Comparison of ENCODE assay signal across 15 mouse cellular contexts in the genomic region with DNA sequence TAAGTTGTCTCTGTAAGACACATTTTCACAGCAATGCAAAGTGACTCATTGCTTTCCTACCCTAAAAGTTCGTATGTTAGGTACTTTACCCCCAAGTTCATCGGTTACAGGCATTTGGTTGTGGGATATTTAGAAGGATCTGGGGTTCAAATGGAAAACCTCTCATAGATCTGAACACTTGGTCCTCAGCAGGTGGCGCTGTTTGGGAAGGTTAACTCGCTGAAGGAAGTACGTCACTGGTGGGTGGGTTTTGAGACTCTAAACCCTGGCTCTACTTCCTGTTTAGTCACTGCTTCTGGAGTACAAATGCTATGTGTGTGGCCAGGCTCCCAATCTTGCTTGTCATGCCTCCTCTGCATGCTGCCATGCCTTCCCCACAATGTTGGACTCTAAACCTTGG.
DNase-seq lines count a peak whose midpoint lies in the region; ATAC-seq and TF ChIP-seq lines count a peak whose summit lies in the region.
"Had no signal": no experiment of that assay in that cellular context is flagged by ENCODE, and none has a peak within 500 bp of the region (broad histone marks: within the 10 kb centered on the region; RNA-seq: fewer than 3 reads in every experiment).

No protein-coding gene starts in this region.

- TF ChIP-seq CTCF in intestine, postnatal 0 days (IDR thresholded peaks at IDR 0.05; ENCODE audit: low read depth), result peak; percentile 40

- no peak overlapping the region for H3K9ac ChIP-seq in intestine, postnatal 0 days (ENCODE audit: low read depth, low read length)
- H3K9ac ChIP-seq in intestine, embryonic 15.5 days, result no peak overlapping the region
- H3K9ac ChIP-seq: embryonic facial prominence, embryonic 12.5 days; forebrain, postnatal 0 days; liver, embryonic 14.5 days had no signal

- ATAC-seq in intestine, postnatal 0 days, result no peak
- ATAC-seq in intestine, embryonic 15.5 days, result no peak

- H3K27me3 ChIP-seq in intestine, postnatal 0 days (replicated peaks; ENCODE audit: control insufficient read depth, insufficient read depth, low read length), result no peaks in the 10 kb centered on the region
- no peaks in the 10 kb centered on the region for H3K27me3 ChIP-seq in intestine, embryonic 15.5 days (replicated peaks)

- no peaks in the 10 kb centered on the region for H3K36me3 ChIP-seq in intestine, postnatal 0 days (ENCODE audit: control insufficient read depth, insufficient read depth)
- H3K36me3 ChIP-seq in intestine, embryonic 15.5 days, result no peaks in the 10 kb centered on the region
- H3K36me3 ChIP-seq: embryonic facial prominence, embryonic 12.5 days had no signal

- H3K27ac ChIP-seq in intestine, postnatal 0 days (ENCODE audit: low read depth, low read length), result no peak overlapping the region
- H3K27ac ChIP-seq in intestine, embryonic 15.5 days, result no peak overlapping the region
- H3K27ac ChIP-seq: embryonic facial prominence, embryonic 12.5 days; liver, embryonic 14.5 days had no signal

- no peak overlapping the region for H3K4me3 ChIP-seq in intestine, postnatal 0 days (ENCODE audit: low read depth, low read length)
- no peak overlapping the region for H3K4me3 ChIP-seq in intestine, embryonic 15.5 days (replicated peaks)
- H3K4me3 ChIP-seq: embryonic facial prominence, embryonic 12.5 days had no signal

- H3K9me3 ChIP-seq in intestine, postnatal 0 days (ENCODE audit: control insufficient read depth), result no peaks in the 10 kb centered on the region
- no peaks in the 10 kb centered on the region for H3K9me3 ChIP-seq in intestine, embryonic 15.5 days
- H3K9me3 ChIP-seq: embryonic facial prominence, embryonic 12.5 days had no signal

- peak; percentile 34 to 35 for DNase-seq in cerebellum, postnatal 10 days
- no peak for DNase-seq in cerebellum, postnatal 4 days (ENCODE audit: low spot score in 2 of 2)
- DNase-seq in retina, embryonic 14.5 days (ENCODE audit: low spot score), result peak; percentile 19
- DNase-seq in retina, postnatal 1 day, result no peak
- DNase-seq in layer of hippocampus, adult 9-11 months, result no peak
- DNase-seq in urinary bladder, postnatal 25 days (ENCODE audit: low spot score), result no peak
- DNase-seq: adrenal gland, postnatal 25 days; cerebellum, adult 11 months; forebrain, postnatal 0 days; heart, postnatal 36 days; lung, postnatal 4 days had no signal

- no peak overlapping the region for H3K4me2 ChIP-seq in intestine, postnatal 0 days (replicated peaks; ENCODE audit: low read depth)
- no peak overlapping the region for H3K4me2 ChIP-seq in intestine, embryonic 15.5 days (replicated peaks)
- H3K4me2 ChIP-seq: embryonic facial prominence, embryonic 12.5 days had no signal

- WGBS in intestine, postnatal 0 days, result 79% methylated on average over 5 of the region's 5 CpGs
- 76% methylated on average over 5 of the region's 5 CpGs for WGBS in intestine, embryonic 15.5 days

- no peaks in the 10 kb centered on the region for H3K4me1 ChIP-seq in intestine, postnatal 0 days (replicated peaks; ENCODE audit: control insufficient read depth, insufficient read depth, low read length)
- H3K4me1 ChIP-seq in intestine, embryonic 15.5 days (replicated peaks), result no peaks in the 10 kb centered on the region
- H3K4me1 ChIP-seq: embryonic facial prominence, embryonic 12.5 days had no signal

Comparison
In these comparisons a context has a peak if more than half of its experiments do, and no peak if none do; other contexts are left out.
1. DNase-seq: peak in cerebellum, postnatal 10 days (2 of 2) and retina, embryonic 14.5 days (single experiment); none in cerebellum, postnatal 4 days (0 of 2), retina, postnatal 1 day (single experiment), layer of hippocampus, adult 9-11 months (single experiment) and urinary bladder, postnatal 25 days (single experiment).